Mouse (Mus musculus) hindbrain, embryonic 11.5 days (tissue): ENCODE data around the gene Myl3. TPM values are rescaled to one million over a fixed set of nuclear protein-coding genes. Genes with fewer than 3 reads are reported as not detected.

Source experiments
- ATAC-seq: fragments of 200-750 bp; cut with Nextera tagmentation; 2 replicates; pipeline ENCODE4 v1.8.0; 2017; ENCODE audit warnings: mild to moderate bottlenecking, moderate TSS enrichment, moderate library complexity; ENCODE audit not compliant: low FRiP score
- DNase-seq: peaks from one replicate; pipeline ENCODE4 v3.0.0-alpha.2; 2015; ENCODE audit warnings: low spot score
- H3K27ac ChIP-seq: fragments of 300-500 bp; sonication (generic); 2 replicates; pipeline ENCODE4 v1.5.1; 2014; ENCODE audit warnings: mild to moderate bottlenecking, low read depth, low read length
- H3K27me3 ChIP-seq: fragments of 300-500 bp; sonication (generic); 2 replicates; pipeline ENCODE4 v1.6.1; 2014; ENCODE audit warnings: mild to moderate bottlenecking, low read length, moderate library complexity, mixed read lengths; ENCODE audit not compliant: control insufficient read depth, insufficient read depth
- H3K36me3 ChIP-seq: fragments of 300-500 bp; sonication (generic); 2 replicates; pipeline ENCODE4 v1.6.1; 2014; ENCODE audit warnings: mild to moderate bottlenecking, low read length, moderate library complexity, mixed read lengths; ENCODE audit not compliant: control insufficient read depth, insufficient read depth
- H3K4me1 ChIP-seq: fragments of 300-500 bp; sonication (generic); replicated peaks from 2 replicates; pipeline ENCODE4 v1.6.1; 2014; ENCODE audit warnings: low read length, mixed read lengths; ENCODE audit not compliant: control insufficient read depth, insufficient read depth
- H3K4me2 ChIP-seq: fragments of 300-500 bp; sonication (generic); replicated peaks from 2 replicates; pipeline ENCODE4 v1.6.1; 2014; ENCODE audit warnings: mild to moderate bottlenecking, low read depth, low read length
- H3K4me3 ChIP-seq: fragments of 300-500 bp; sonication (generic); 2 replicates; pipeline ENCODE4 v1.5.1; 2014; ENCODE audit warnings: low read depth, low read length
- H3K9ac ChIP-seq: fragments of 300-500 bp; sonication (generic); 2 replicates; pipeline ENCODE4 v1.6.1; 2014; ENCODE audit warnings: low read depth, low read length
- H3K9me3 ChIP-seq: fragments of 300-500 bp; sonication (generic); 2 replicates; pipeline ENCODE4 v1.6.1; 2016; ENCODE audit warnings: low read length; ENCODE audit not compliant: control insufficient read depth
- WGBS: fragments of 180-500 bp; shearing (Covaris S2); extraction: QIAGEN DNeasy Blood & Tissue Kit; methylation state at CpG from one replicate; pipeline ENCODE4 v1.1.7; 2014; 5-methylcytosine and 5-hydroxymethylcytosine counted together
- polyA plus RNA-seq: library from polyadenylated mRNA; unstranded; fragments of >200 nt; fragmentation: Nextera tagmentation; extraction: Ambion mirVana; gene quantifications from 2 replicates; pipeline ENCODE4 v1.2.1, GENCODE M21; 2014

The Myl3 gene
- polyA plus RNA-seq, result 0.42 and 0.73 TPM in 2 replicates

GRCm38 (mm10) chr9:110741711-110742294, at the start of gene Myl3:
Myl3 (plus strand) TSS chr9:110741861.
- ATAC-seq (peak; percentile 1; the same call in 1 of the 2 replicates), DNase-seq (no peak)
- Histone ChIP-seq H3K4me1 (no peaks in the 10 kb centered on the region; the same call in 1 of the 2 replicates), H3K27me3 (0 out of 2 replicates have a peak, but pooled peaks cover 7% of the 10 kb centered on the region), H3K27ac (peak within 1 kb of the TSS; percentile 67), H3K9me3 (no peaks in the 10 kb centered on the region), H3K36me3 (no peaks in the 10 kb centered on the region), H3K9ac (peak within 1 kb of the TSS; percentile 66), H3K4me3 (peak within 1 kb of the TSS; percentile 45), H3K4me2 (peak within 1 kb of the TSS; percentile 75)
- WGBS, result 2% methylated on average over 17 of the region's 17 CpGs

GRCm38 (mm10) chr9:110695165-110695755, 46.4 kb upstream of the Myl3 start:
- 81% methylated on average over 4 of the region's 4 CpGs for WGBS
- Histone ChIP-seq H3K4me2 (no peak overlapping the region), H3K27me3 (no peaks in the 10 kb centered on the region), H3K36me3 (no peaks in the 10 kb centered on the region), H3K4me3 (no peak overlapping the region), H3K9ac (no peak overlapping the region), H3K27ac (no peak overlapping the region), H3K4me1 (no peaks in the 10 kb centered on the region), H3K9me3 (no peaks in the 10 kb centered on the region)
- no peak for DNase-seq
- ATAC-seq, result no peak

DNA sequence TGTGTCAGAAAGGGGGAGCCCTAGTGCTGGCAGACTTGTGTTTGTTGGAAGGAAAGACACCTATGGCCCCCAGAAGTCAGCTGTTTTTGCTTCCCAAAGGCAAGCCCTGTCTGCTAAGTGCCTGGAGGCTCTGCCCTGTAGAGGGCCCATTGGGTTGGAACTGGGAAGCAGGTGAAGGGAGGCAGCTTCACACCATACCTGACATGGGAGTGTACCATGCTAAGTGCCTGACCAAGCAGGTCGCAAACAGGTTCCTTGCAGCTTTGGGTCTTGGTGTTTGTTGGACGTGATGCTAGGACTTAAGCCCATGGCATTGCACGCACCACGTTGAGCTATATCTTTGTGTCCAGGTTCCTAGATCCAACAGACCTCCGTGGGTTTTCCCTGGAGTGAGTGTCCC, 45.2 kb upstream of the Myl3 start:
- Histone ChIP-seq H3K4me2 (no peak overlapping the region), H3K4me3 (no peak overlapping the region), H3K9ac (no peak overlapping the region), H3K4me1 (no peaks in the 10 kb centered on the region), H3K36me3 (no peaks in the 10 kb centered on the region), H3K27me3 (no peaks in the 10 kb centered on the region), H3K9me3 (no peaks in the 10 kb centered on the region), H3K27ac (no peak overlapping the region)
- no peak for DNase-seq
- 91% methylated on average over 5 of the region's 5 CpGs for WGBS
- no peak for ATAC-seq

DNA sequence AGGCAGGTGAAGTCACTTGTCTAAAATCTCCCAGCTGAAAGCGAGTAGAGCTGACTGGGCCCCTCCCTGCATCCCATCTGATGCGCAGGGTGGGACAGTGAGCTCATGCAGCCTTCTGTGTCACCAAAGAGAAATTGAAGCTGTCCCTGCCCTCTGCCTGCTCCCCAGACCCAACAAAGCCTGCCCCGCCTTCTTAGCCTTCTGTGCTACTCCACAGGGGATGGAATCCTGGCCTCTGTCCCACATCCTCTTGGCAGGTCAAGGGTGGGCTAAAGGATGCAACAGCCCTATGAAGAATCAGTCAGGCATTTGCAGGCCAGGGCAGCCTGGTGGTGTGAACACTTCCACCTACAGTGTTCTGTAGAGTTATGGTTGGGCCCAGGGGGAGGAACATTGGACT, 44.2 kb upstream of the Myl3 start:
- Histone ChIP-seq H3K27ac (no peak overlapping the region), H3K9me3 (no peaks in the 10 kb centered on the region), H3K27me3 (no peaks in the 10 kb centered on the region), H3K4me1 (no peaks in the 10 kb centered on the region), H3K4me3 (no peak overlapping the region), H3K9ac (no peak overlapping the region), H3K4me2 (no peak overlapping the region), H3K36me3 (no peaks in the 10 kb centered on the region)
- 90% methylated on average over 3 of the region's 3 CpGs for WGBS
- ATAC-seq (no peak), DNase-seq (no peak)

GRCm38 (mm10) chr9:110699574-110699973, 42.1 kb upstream of the Myl3 start:
- Histone ChIP-seq H3K27ac (no peak overlapping the region), H3K4me2 (no peak overlapping the region), H3K4me3 (no peak overlapping the region), H3K9me3 (no peaks in the 10 kb centered on the region), H3K4me1 (no peaks in the 10 kb centered on the region), H3K27me3 (no peaks in the 10 kb centered on the region), H3K9ac (no peak overlapping the region), H3K36me3 (no peaks in the 10 kb centered on the region)
- WGBS, result 94% methylated on average over 3 of the region's 3 CpGs
- no peak for DNase-seq
- ATAC-seq, result no peak

- no peak overlapping the region for H3K9ac ChIP-seq
- WGBS, result 82% methylated on average over 11 of the region's 12 CpGs
Measured at GRCm38 (mm10) chr9:110701114-110702032, 40.3 kb upstream of the Myl3 start.

GRCm38 (mm10) chr9:110702848-110703247, 38.8 kb upstream of the Myl3 start:
- DNase-seq (no peak), ATAC-seq (no peak)
- H3K9ac ChIP-seq, result no peak overlapping the region
- H3K4me3 ChIP-seq, result no peak overlapping the region
- WGBS, result 100% methylated on average over 1 of the region's 1 CpGs
- H3K36me3 ChIP-seq, result no peaks in the 10 kb centered on the region
- H3K27ac ChIP-seq, result no peak overlapping the region
- H3K4me2 ChIP-seq, result no peak overlapping the region
- no peaks in the 10 kb centered on the region for H3K27me3 ChIP-seq
- no peaks in the 10 kb centered on the region for H3K9me3 ChIP-seq
- H3K4me1 ChIP-seq, result no peaks in the 10 kb centered on the region

More at GRCm38 (mm10) chr9:110701114-110702032, 40.3 kb upstream of the Myl3 start:
- no peaks in the 10 kb centered on the region for H3K36me3 ChIP-seq
- H3K4me3 ChIP-seq, result no peak overlapping the region
- H3K27me3 ChIP-seq, result no peaks in the 10 kb centered on the region
- no peaks in the 10 kb centered on the region for H3K4me1 ChIP-seq
- no peaks in the 10 kb centered on the region for H3K9me3 ChIP-seq
- ATAC-seq (no peak), DNase-seq (no peak)
- H3K27ac ChIP-seq, result no peak overlapping the region
- no peak overlapping the region for H3K4me2 ChIP-seq

DNA sequence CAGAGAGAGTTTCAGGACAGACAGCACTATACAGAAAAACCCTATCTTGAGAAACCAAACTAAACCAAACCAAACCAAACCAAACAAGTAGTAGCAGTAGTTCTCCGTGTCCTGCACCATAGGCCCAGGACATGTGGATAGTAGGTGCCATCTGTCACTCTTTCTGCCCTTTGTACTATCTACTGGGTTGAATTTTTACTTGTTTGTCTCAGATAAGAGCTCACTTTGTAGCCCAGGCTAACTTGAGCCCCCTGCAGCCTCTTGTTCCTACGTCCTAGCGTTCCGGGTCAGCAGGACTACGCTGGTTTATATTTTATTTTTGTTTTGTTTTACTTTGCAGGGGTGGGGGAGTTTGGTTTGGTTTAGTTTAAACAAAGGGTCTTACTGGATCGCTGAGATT, 37.7 kb upstream of the Myl3 start:
- H3K9me3 ChIP-seq, result no peaks in the 10 kb centered on the region
- H3K4me1 ChIP-seq, result no peaks in the 10 kb centered on the region

More for the DNA sequence above, 37.7 kb upstream of the Myl3 start:
- WGBS, result 93% methylated on average over 6 of the region's 6 CpGs
- H3K4me2 ChIP-seq, result no peak overlapping the region
- no peak overlapping the region for H3K27ac ChIP-seq
- no peak overlapping the region for H3K9ac ChIP-seq
- no peak for ATAC-seq
- no peaks in the 10 kb centered on the region for H3K36me3 ChIP-seq
- no peak for DNase-seq
- H3K27me3 ChIP-seq, result no peaks in the 10 kb centered on the region
- no peak overlapping the region for H3K4me3 ChIP-seq
